Mouse (Mus musculus) heart, embryonic 12.5 days (tissue): ENCODE data around the gene Pgc. TPM values are rescaled to one million over a fixed set of nuclear protein-coding genes. Genes with fewer than 3 reads are reported as not detected.

ENCODE experiments used
- ATAC-seq: fragments of 200-750 bp; cut with Nextera tagmentation; 2 replicates; pipeline ENCODE4 v1.8.0; 2017; ENCODE audit warnings: moderate TSS enrichment, moderate library complexity; ENCODE audit not compliant: insufficient number of reproducible peaks, low FRiP score
- H3K27ac ChIP-seq: fragments of 300-500 bp; sonication (generic); 2 replicates; pipeline ENCODE4 v1.5.1; 2016; ENCODE audit warnings: mild to moderate bottlenecking, moderate library complexity; ENCODE audit not compliant: poor library complexity, severe bottlenecking
- H3K27me3 ChIP-seq: fragments of 300-500 bp; sonication (generic); replicated peaks from 2 replicates; pipeline ENCODE4 v1.6.1; 2016; ENCODE audit warnings: mild to moderate bottlenecking, moderate library complexity
- H3K36me3 ChIP-seq: fragments of 300-500 bp; sonication (generic); 2 replicates; pipeline ENCODE4 v1.6.1; 2016; ENCODE audit warnings: mild to moderate bottlenecking, moderate library complexity
- H3K4me1 ChIP-seq: fragments of 300-500 bp; sonication (generic); replicated peaks from 2 replicates; pipeline ENCODE4 v1.6.1; 2016; ENCODE audit warnings: mild to moderate bottlenecking
- H3K4me2 ChIP-seq: fragments of 300-500 bp; sonication (generic); 2 replicates; pipeline ENCODE4 v1.6.1; 2016; ENCODE audit warnings: mild to moderate bottlenecking, moderate library complexity
- H3K4me3 ChIP-seq: fragments of 300-500 bp; sonication (generic); 2 replicates; pipeline ENCODE4 v1.5.1; 2016; ENCODE audit warnings: mild to moderate bottlenecking
- H3K9ac ChIP-seq: fragments of 300-500 bp; sonication (generic); 2 replicates; pipeline ENCODE4 v1.6.1; 2016; ENCODE audit warnings: mild to moderate bottlenecking, moderate library complexity
- H3K9me3 ChIP-seq: fragments of 300-500 bp; sonication (generic); replicated peaks from 2 replicates; pipeline ENCODE4 v1.6.1; 2016; ENCODE audit warnings: mild to moderate bottlenecking, moderate library complexity
- WGBS: fragments of 180-500 bp; shearing (Covaris S2); methylation state at CpG from one replicate; pipeline ENCODE4 v1.1.7; 2016; 5-methylcytosine and 5-hydroxymethylcytosine counted together
- polyA plus RNA-seq: library from polyadenylated mRNA; unstranded; fragments of >200 nt; fragmentation: Nextera tagmentation; extraction: Ambion mirVana; gene quantifications from 2 replicates; pipeline ENCODE4 v1.2.1, GENCODE M21; 2016

Gene Pgc
- polyA plus RNA-seq, 1 experiment from 2014 or later, result not detected

GRCm38 (mm10) chr17:47751811-47752210 is 25.2 kb downstream of the Pgc start:
- no peaks in the 10 kb centered on the region for H3K27me3 ChIP-seq
- H3K9me3 ChIP-seq, result peaks cover 5% of the 10 kb centered on the region; the same call in 1 of the 2 replicates
- no peak overlapping the region for H3K4me3 ChIP-seq
- 75% methylated on average over 5 of the region's 5 CpGs for WGBS
- H3K27ac ChIP-seq, result no peak overlapping the region
- no peak overlapping the region for H3K4me2 ChIP-seq
- H3K9ac ChIP-seq, result no peak overlapping the region
- H3K36me3 ChIP-seq, result peaks cover 18% of the 10 kb centered on the region
- peaks cover 50% of the 10 kb centered on the region for H3K4me1 ChIP-seq
- no peak for ATAC-seq

DNA sequence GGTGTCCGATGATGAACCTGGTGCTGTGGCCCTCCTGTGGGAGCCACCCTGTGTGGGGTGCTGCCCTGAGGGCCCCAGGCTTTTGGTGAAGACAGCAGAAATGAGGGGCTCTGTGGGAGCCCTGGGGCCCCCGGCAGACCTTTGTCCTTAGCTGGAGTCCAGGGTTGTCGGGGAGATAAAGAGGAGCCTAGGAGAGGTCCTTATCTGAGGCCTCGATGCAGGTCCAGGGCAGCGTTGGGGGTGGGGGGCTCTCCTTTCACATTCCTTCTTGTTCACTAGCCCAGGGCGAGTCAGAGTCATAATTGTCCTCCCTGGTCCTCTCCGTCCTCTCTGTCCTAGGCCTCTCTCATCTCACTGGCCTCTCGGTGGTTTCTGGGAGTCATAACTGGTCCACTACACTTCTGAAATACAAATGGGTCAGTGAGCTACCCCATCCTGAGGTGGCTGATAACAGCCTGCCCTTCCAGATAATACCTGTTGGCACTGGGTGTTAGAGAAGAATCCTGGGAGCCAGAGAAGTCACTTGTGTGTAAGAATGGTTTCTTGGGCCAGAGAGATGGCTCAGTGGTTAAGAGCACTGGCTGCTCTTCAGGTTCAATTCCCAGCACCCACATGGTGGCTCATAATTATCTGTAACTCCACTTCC is 26.6 kb downstream of the Pgc start:
- Histone ChIP-seq H3K9me3 (peaks cover 5% of the 10 kb centered on the region; the same call in 1 of the 2 replicates), H3K9ac (peak overlapping the region; percentile 47; the same call in 1 of the 2 replicates), H3K36me3 (peaks cover 15% of the 10 kb centered on the region), H3K27ac (peak overlapping the region; percentile 36; the same call in 1 of the 2 replicates), H3K4me2 (peak overlapping the region; percentile 32; the same call in 1 of the 2 replicates), H3K4me3 (no peak overlapping the region), H3K4me1 (peaks cover 53% of the 10 kb centered on the region), H3K27me3 (no peaks in the 10 kb centered on the region)
- ATAC-seq, result no peak
- WGBS, result 22% methylated on average over 8 of the region's 8 CpGs

- WGBS, result 77% methylated on average over 12 of the region's 13 CpGs
- Histone ChIP-seq H3K9me3 (peaks cover 5% of the 10 kb centered on the region; the same call in 1 of the 2 replicates), H3K27ac (no peak overlapping the region), H3K4me1 (peaks cover 52% of the 10 kb centered on the region), H3K9ac (no peak overlapping the region), H3K4me2 (no peak overlapping the region), H3K27me3 (no peaks in the 10 kb centered on the region), H3K36me3 (peaks cover 15% of the 10 kb centered on the region), H3K4me3 (no peak overlapping the region)
- ATAC-seq, result no peak
These were observed 27.6 kb downstream of the Pgc start for GRCm38 (mm10) chr17:47754246-47754645.

DNA sequence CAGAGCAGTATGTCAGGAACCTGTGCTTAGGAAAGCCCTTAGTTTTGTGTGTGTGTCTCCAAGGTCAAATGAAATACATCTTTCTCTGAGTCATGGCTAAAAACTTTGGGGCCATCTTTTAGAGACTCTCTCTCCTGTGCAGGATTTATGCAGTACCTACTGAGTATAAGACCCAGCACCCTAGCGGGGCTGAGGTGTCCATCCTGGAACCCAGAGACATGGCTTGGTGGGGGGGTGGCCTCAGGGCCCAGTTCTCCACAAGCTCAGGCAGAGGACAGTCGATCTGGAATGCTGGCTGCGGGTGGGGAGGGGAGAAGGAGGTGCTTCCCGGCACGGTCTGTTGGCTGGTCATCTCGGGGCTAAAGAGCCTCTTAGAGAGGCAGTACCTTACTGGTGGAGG is 29.7 kb downstream of the Pgc start:
- Histone ChIP-seq H3K4me1 (peaks cover 58% of the 10 kb centered on the region), H3K27ac (peak overlapping the region; percentile 76)

GRCm38 (mm10) chr17:47757056-47757610 is 30.5 kb downstream of the Pgc start:
- 75% methylated on average over 7 of the region's 7 CpGs for WGBS
- Histone ChIP-seq H3K4me3 (no peak overlapping the region), H3K9me3 (no peaks in the 10 kb centered on the region), H3K4me1 (peaks cover 65% of the 10 kb centered on the region), H3K36me3 (peaks cover 2% of the 10 kb centered on the region; the same call in 1 of the 2 replicates), H3K9ac (no peak overlapping the region), H3K27ac (peak overlapping the region; percentile 76), H3K27me3 (no peaks in the 10 kb centered on the region), H3K4me2 (no peak overlapping the region)
- ATAC-seq, result no peak

More for the DNA sequence above, 29.7 kb downstream of the Pgc start:
- Histone ChIP-seq H3K9ac (0 out of 2 replicates have a peak overlapping the region, but pooled peaks have one; percentile 14), H3K27me3 (no peaks in the 10 kb centered on the region), H3K4me3 (no peak overlapping the region), H3K9me3 (peaks cover 5% of the 10 kb centered on the region; the same call in 1 of the 2 replicates), H3K36me3 (peaks cover 10% of the 10 kb centered on the region), H3K4me2 (no peak overlapping the region)
- WGBS, result 20% methylated on average over 6 of the region's 6 CpGs
- no peak for ATAC-seq

- WGBS, result 60% methylated on average over 15 of the region's 15 CpGs
- no peaks in the 10 kb centered on the region for H3K9me3 ChIP-seq
- 0 out of 2 replicates have a peak, but pooled peaks have one; percentile 5 for ATAC-seq
- no peaks in the 10 kb centered on the region for H3K36me3 ChIP-seq
- H3K4me1 ChIP-seq, result peaks cover 66% of the 10 kb centered on the region
- no peaks in the 10 kb centered on the region for H3K27me3 ChIP-seq
- no peak overlapping the region for H3K27ac ChIP-seq
- H3K9ac ChIP-seq, result peak overlapping the region; percentile 53; the same call in 1 of the 2 replicates
- peak overlapping the region; percentile 50 for H3K4me2 ChIP-seq
- H3K4me3 ChIP-seq, result no peak overlapping the region
These were observed 33.2 kb downstream of the Pgc start for GRCm38 (mm10) chr17:47759702-47760410.

GRCm38 (mm10) chr17:47762028-47762427 is 35.4 kb downstream of the Pgc start:
- Histone ChIP-seq H3K9ac (peak overlapping the region; percentile 61), H3K4me2 (no peak overlapping the region), H3K36me3 (no peaks in the 10 kb centered on the region), H3K27me3 (no peaks in the 10 kb centered on the region), H3K4me3 (no peak overlapping the region), H3K27ac (peak overlapping the region; percentile 93), H3K4me1 (peaks cover 55% of the 10 kb centered on the region), H3K9me3 (no peaks in the 10 kb centered on the region)
- WGBS, result 68% methylated on average over 7 of the region's 7 CpGs
- no peak for ATAC-seq

DNA sequence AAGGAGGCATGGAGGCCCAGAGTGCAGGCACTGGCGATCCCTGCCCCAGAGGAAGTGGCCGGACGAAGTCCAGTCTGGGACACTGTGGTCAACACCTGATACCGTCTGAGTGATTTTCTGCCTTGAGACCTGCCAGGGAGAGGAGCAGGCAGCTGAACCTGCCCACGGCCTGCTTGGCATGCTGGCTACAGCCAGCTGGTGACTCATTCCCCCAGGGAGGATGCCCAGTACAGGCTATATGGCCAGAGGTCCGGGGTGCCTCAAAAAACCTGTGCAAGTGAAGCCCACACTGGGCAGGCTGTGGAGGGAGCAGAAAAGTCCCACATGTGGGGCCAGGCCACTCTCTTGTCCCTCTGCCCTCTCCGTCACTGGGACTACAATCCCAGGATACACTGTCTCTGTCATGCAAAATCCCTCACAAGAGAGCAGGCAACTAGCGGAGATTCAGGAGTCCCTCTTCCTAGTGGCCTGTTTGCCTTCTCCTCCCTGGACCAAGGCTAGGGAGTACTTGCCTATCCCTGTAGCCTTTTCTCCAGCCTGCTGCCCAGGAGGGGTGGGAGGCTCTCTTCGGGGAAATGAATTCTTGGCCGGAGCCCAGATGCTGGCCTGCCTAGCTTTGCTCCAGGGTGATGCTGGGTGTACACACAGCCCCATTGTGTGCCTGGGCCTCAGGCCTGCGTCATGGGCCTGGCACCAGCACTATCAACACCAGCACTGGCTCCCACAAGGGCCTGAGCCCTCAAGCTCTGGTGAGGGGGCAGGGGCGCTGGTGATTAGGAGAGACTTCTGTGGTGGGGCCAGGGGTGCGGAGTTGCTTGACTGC is 36.1 kb downstream of the Pgc start:
- Histone ChIP-seq H3K36me3 (no peaks in the 10 kb centered on the region), H3K9me3 (no peaks in the 10 kb centered on the region), H3K4me1 (peaks cover 51% of the 10 kb centered on the region), H3K4me2 (peak overlapping the region; percentile 26; the same call in 1 of the 2 replicates), H3K27ac (peak overlapping the region; percentile 93), H3K4me3 (no peak overlapping the region), H3K27me3 (no peaks in the 10 kb centered on the region), H3K9ac (peak overlapping the region; percentile 61)
- 38% methylated on average over 13 of the region's 13 CpGs for WGBS
- ATAC-seq, result peak; percentile 67

DNA sequence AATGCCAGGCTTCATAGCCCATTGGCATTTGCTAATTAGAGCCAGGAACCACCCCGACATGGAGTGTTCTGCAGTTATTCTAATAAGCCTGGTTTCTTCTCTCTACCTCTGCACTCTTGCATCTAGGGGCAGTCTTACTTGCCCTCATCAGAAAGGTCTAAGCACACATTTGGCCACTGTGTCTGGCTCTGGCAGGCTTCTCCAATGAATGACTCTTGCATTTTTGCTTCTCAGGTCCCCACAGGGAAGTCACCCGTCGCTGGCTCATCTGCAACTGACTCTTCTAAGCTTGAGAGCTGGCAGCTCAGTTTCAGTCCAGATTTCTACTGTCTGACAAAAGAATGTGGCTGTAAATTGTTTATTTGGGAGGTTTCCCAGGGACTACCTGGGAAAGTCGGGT is 39.3 kb downstream of the Pgc start:
- WGBS, result 74% methylated on average over 4 of the region's 4 CpGs

DNA sequence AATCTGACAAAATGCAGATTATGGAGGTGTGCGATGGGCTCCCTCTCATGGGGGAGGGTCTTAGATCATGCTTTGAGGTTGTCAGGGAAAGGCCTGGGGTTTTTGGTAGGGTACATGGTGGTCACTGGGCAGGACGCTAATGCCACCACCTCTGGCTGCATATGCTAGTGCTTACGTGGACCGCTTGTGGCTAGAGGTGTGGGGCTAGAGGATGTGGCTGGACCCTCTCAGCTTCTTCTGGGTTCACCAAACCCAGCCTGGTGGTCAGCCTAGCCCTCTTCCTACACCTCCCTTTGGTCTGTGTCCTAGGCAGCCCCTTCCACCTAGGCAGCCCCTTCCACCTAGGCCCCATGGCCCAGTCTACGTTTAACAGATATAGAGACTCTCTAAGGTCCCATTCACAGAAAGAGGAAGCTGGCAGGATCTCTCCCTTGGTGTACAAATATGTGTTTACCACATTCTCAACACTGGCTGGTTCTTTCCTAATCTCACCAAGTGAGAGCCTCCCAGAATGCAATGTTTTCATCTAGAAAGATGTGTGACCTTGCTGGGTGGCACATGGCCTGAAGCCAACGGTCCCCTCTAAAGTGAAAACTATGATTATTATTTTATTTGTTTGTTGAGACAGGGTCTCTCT is 39.9 kb downstream of the Pgc start:
- no peak overlapping the region for H3K4me3 ChIP-seq
- no peaks in the 10 kb centered on the region for H3K9me3 ChIP-seq
- ATAC-seq, result no peak
- no peak overlapping the region for H3K27ac ChIP-seq
- no peaks in the 10 kb centered on the region for H3K27me3 ChIP-seq
- H3K4me2 ChIP-seq, result no peak overlapping the region
- 85% methylated on average over 6 of the region's 6 CpGs for WGBS
- no peaks in the 10 kb centered on the region for H3K36me3 ChIP-seq
- H3K9ac ChIP-seq, result no peak overlapping the region
- H3K4me1 ChIP-seq, result peaks cover 48% of the 10 kb centered on the region

More for the DNA sequence above, 39.3 kb downstream of the Pgc start:
- Histone ChIP-seq H3K4me3 (no peak overlapping the region), H3K4me1 (peaks cover 49% of the 10 kb centered on the region), H3K9ac (no peak overlapping the region), H3K27me3 (no peaks in the 10 kb centered on the region), H3K4me2 (no peak overlapping the region), H3K9me3 (no peaks in the 10 kb centered on the region), H3K27ac (no peak overlapping the region), H3K36me3 (no peaks in the 10 kb centered on the region)
- ATAC-seq, result no peak
